Mouse (Mus musculus) right cerebral cortex, adult 2 months (tissue): ENCODE measurements around the gene Aspdh.

Source experiments
- DNase-seq, 2 experiments: peaks; one replicate each; pipeline ENCODE4 v3.0.0; 2021 to 2022; ENCODE audit warnings: low spot score in 2 of 2

Aspdh gene

GRCm38 (mm10) chr7:44471880-44472557 is 6.8 kb downstream of the Aspdh start:
- DNase-seq: peak in 1 of 2 experiments; percentile 18

- DNase-seq: no peak
Observed at GRCm38 (mm10) chr7:44472558-44472885, 7.3 kb downstream of the Aspdh start.

- DNase-seq: no peak
Observed at GRCm38 (mm10) chr7:44472961-44473646, 7.9 kb downstream of the Aspdh start.

GRCm38 (mm10) chr7:44474419-44474818 is 9.2 kb downstream of the Aspdh start:
- no peak for DNase-seq

- no peak for DNase-seq
Observed at GRCm38 (mm10) chr7:44475046-44475614, 9.9 kb downstream of the Aspdh start.

GRCm38 (mm10) chr7:44482836-44483435 is 17.7 kb downstream of the Aspdh start:
- DNase-seq: peak in 1 of 2 experiments; percentile 0

- no peak for DNase-seq
Observed at GRCm38 (mm10) chr7:44484109-44484508, 18.9 kb downstream of the Aspdh start.

GRCm38 (mm10) chr7:44484841-44485571 is 19.8 kb downstream of the Aspdh start:
- DNase-seq: peak; percentile 88 to 90

GRCm38 (mm10) chr7:44485572-44486195 is 20.5 kb downstream of the Aspdh start:
- DNase-seq: no peak

- DNase-seq: no peak
Observed at GRCm38 (mm10) chr7:44486927-44487575, 21.9 kb downstream of the Aspdh start.

GRCm38 (mm10) chr7:44487936-44488335 is 22.7 kb downstream of the Aspdh start:
- DNase-seq: no peak

- no peak for DNase-seq
Observed at GRCm38 (mm10) chr7:44488545-44488944, 23.4 kb downstream of the Aspdh start.

- DNase-seq: no peak
Observed at GRCm38 (mm10) chr7:44490281-44490680, 25.1 kb downstream of the Aspdh start.

- no peak for DNase-seq
Observed at GRCm38 (mm10) chr7:44491391-44491790, 26.2 kb downstream of the Aspdh start.

- DNase-seq: no peak
Observed at GRCm38 (mm10) chr7:44492166-44492826, 27.1 kb downstream of the Aspdh start.

- no peak for DNase-seq
Observed at GRCm38 (mm10) chr7:44494681-44495080, 29.5 kb downstream of the Aspdh start.

GRCm38 (mm10) chr7:44495086-44495485 is 29.9 kb downstream of the Aspdh start:
- DNase-seq: no peak

- DNase-seq: peak; percentile 98 to 99
Observed at GRCm38 (mm10) chr7:44495992-44496770, 31.0 kb downstream of the Aspdh start, which contains the start of the genes Emc10 and Fam71e1. Gene Emc10, minus strand, starts transcription at chr7:44496529. Gene Fam71e1, plus strand, starts transcription at chr7:44496581.

GRCm38 (mm10) chr7:44496771-44497109 is 31.5 kb downstream of the Aspdh start:
- DNase-seq: no peak
